Mouse (Mus musculus): ENCODE measurements around the gene Iqcf6. TPM values are rescaled to one million over a fixed set of nuclear protein-coding genes. Genes with fewer than 3 reads are reported as not detected.

Gene Iqcf6
- total RNA-seq (2012; rRNA removed): not detected in 2 replicates
- total RNA-seq (2014; rRNA removed): not detected in 2 replicates
- not detected in 2 replicates for polyA plus RNA-seq (2012; ENCODE audit: insufficient read length, low read depth)

DNA sequence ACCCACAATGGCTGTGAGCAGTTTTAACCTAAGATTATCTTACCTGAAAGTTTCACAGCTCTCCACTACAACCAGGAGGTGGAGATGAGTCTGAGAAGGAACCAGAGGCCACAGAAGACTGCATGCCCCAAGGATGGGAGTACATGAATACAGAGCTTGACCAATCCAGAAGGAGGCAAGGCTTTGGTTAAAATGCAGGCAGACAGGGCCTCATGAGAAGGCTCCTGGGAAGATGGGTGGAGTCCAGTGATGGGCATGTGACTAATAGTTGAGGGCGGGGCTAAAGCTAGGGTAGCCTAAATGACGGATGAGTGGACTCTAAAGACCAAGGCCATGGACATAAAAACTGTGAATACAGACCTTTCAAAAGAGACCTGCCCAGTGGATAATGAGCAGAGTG is at the start of gene Iqcf6:
Gene Iqcf6, plus strand, starts transcription at position 301 of the 400 bp plus-strand sequence.
- dilution Hi-C loops (cut with MboI; ENCODE audit: extremely low pct_ligation_motif_present, extremely low pct_unique_long_range_greater_than_20kb, low sequenced_read_pairs) (no loop called here), in situ Hi-C loops (cut with MboI; ENCODE audit: low pct_ligation_motif_present, low pct_unique_long_range_greater_than_20kb, low sequenced_read_pairs) (no loop called here)
- Histone ChIP-seq H3K9me3 (replicated peaks; ENCODE audit: low read length) (peaks cover 2% of the 10 kb centered on the region), H3K4me1 (ENCODE audit: control insufficient read depth in 1 of 2, insufficient read depth in 2 of 2) (no peaks in the 10 kb centered on the region), H3K9ac (ENCODE audit: insufficient read depth, low read depth) (no peak within 1 kb of the TSS), H3K27ac (ENCODE audit: insufficient read depth, low read depth) (no peak within 1 kb of the TSS), H3K4me3 (replicated peaks in 1 of 3; ENCODE audit: low read depth in 2 of 3, low read length in 2 of 3, poor library complexity in 1 of 3) (no peak within 1 kb of the TSS), H3K27me3 (replicated peaks) (peaks cover 73% of the 10 kb centered on the region), H3K79me2 (replicated peaks; ENCODE audit: control insufficient read depth, extremely low read depth, insufficient read depth, poor library complexity, severe bottlenecking) (no peaks in the 10 kb centered on the region), H3K36me3 (replicated peaks in 1 of 2; ENCODE audit: control insufficient read depth in 1 of 2, insufficient read depth in 1 of 2, low read length in 1 of 2) (no peaks in the 10 kb centered on the region), H3K4me2 (ENCODE audit: insufficient read depth, low read depth, poor library complexity, severe bottlenecking) (no peak within 1 kb of the TSS)
- DNase-seq (ENCODE audit: extremely low read depth): no peak
- TF ChIP-seq MXI1 (IDR thresholded peaks at IDR 0.05; ENCODE audit: low read depth, low read length) (no peak), ETS1 (conservative IDR thresholded peaks at IDR 0.05; ENCODE audit: low read depth, low read length) (no peak)

GRCm38 (mm10) chr9:106580016-106580415 is 46.4 kb upstream of the Iqcf6 start:
- Histone ChIP-seq H3K9ac (ENCODE audit: insufficient read depth, low read depth) (no peak overlapping the region), H3K27ac (ENCODE audit: insufficient read depth, low read depth) (no peak overlapping the region), H3K4me1 (ENCODE audit: control insufficient read depth in 1 of 2, insufficient read depth in 2 of 2) (no peaks in the 10 kb centered on the region), H3K4me2 (ENCODE audit: insufficient read depth, low read depth, poor library complexity, severe bottlenecking) (no peak overlapping the region), H3K4me3 (replicated peaks in 1 of 3; ENCODE audit: low read depth in 2 of 3, low read length in 2 of 3, poor library complexity in 1 of 3) (no peak overlapping the region), H3K9me3 (replicated peaks; ENCODE audit: low read length) (peaks cover 15% of the 10 kb centered on the region), H3K79me2 (replicated peaks; ENCODE audit: control insufficient read depth, extremely low read depth, insufficient read depth, poor library complexity, severe bottlenecking) (no peaks in the 10 kb centered on the region), H3K27me3 (replicated peaks) (peaks cover 60% of the 10 kb centered on the region), H3K36me3 (replicated peaks in 1 of 2; ENCODE audit: control insufficient read depth in 1 of 2, insufficient read depth in 1 of 2, low read length in 1 of 2) (no peaks in the 10 kb centered on the region)
- in situ Hi-C loops (cut with MboI; ENCODE audit: low pct_ligation_motif_present, low pct_unique_long_range_greater_than_20kb, low sequenced_read_pairs) (no loop called here), dilution Hi-C loops (cut with MboI; ENCODE audit: extremely low pct_ligation_motif_present, extremely low pct_unique_long_range_greater_than_20kb, low sequenced_read_pairs) (no loop called here)
- no peak for TF ChIP-seq POLR2A (IDR thresholded peaks at IDR 0.05; ENCODE audit: low read depth, low read length)
- TF ChIP-seq IRF4 (IDR thresholded peaks at IDR 0.05; ENCODE audit: low read depth, low read length): no peak
- no peak for TF ChIP-seq GABPA (IDR thresholded peaks at IDR 0.05; ENCODE audit: insufficient replicate concordance, low read depth, low read length)
- no peak for TF ChIP-seq USF2 (conservative IDR thresholded peaks at IDR 0.05; ENCODE audit: low read depth, low read length)
- no peak for TF ChIP-seq TCF12 (IDR thresholded peaks at IDR 0.05; ENCODE audit: low read depth, low read length)
- TF ChIP-seq MYC (IDR thresholded peaks at IDR 0.05; ENCODE audit: low read depth, low read length): no peak
- no peak for TF ChIP-seq MAZ (IDR thresholded peaks at IDR 0.05; ENCODE audit: low read depth, low read length)
- TF ChIP-seq BHLHE40 (IDR thresholded peaks at IDR 0.05; ENCODE audit: low read depth, low read length): no peak
- no peak for TF ChIP-seq JUND (conservative IDR thresholded peaks at IDR 0.05; ENCODE audit: low read depth, low read length)
- no peak for TF ChIP-seq SIN3A (IDR thresholded peaks at IDR 0.05; ENCODE audit: low read length)
- no peak for TF ChIP-seq MXI1 (IDR thresholded peaks at IDR 0.05; ENCODE audit: low read depth, low read length)
- TF ChIP-seq RAD21 (IDR thresholded peaks at IDR 0.05; ENCODE audit: low read depth, low read length): no peak
- DNase-seq (ENCODE audit: extremely low read depth): no peak

GRCm38 (mm10) chr9:106582552-106582951 is 43.8 kb upstream of the Iqcf6 start:
- Histone ChIP-seq H3K79me2 (replicated peaks; ENCODE audit: control insufficient read depth, extremely low read depth, insufficient read depth, poor library complexity, severe bottlenecking) (no peaks in the 10 kb centered on the region), H3K27ac (ENCODE audit: insufficient read depth, low read depth) (no peak overlapping the region), H3K4me1 (ENCODE audit: control insufficient read depth in 1 of 2, insufficient read depth in 2 of 2) (no peaks in the 10 kb centered on the region), H3K9me3 (replicated peaks; ENCODE audit: low read length) (peaks cover 15% of the 10 kb centered on the region), H3K27me3 (replicated peaks) (peaks cover 48% of the 10 kb centered on the region), H3K36me3 (replicated peaks in 1 of 2; ENCODE audit: control insufficient read depth in 1 of 2, insufficient read depth in 1 of 2, low read length in 1 of 2) (no peaks in the 10 kb centered on the region), H3K9ac (ENCODE audit: insufficient read depth, low read depth) (no peak overlapping the region), H3K4me2 (ENCODE audit: insufficient read depth, low read depth, poor library complexity, severe bottlenecking) (no peak overlapping the region), H3K4me3 (replicated peaks in 1 of 3; ENCODE audit: low read depth in 2 of 3, low read length in 2 of 3, poor library complexity in 1 of 3) (no peak overlapping the region)
- no peak for DNase-seq (ENCODE audit: extremely low read depth)
- no peak for TF ChIP-seq HCFC1 (IDR thresholded peaks at IDR 0.05; ENCODE audit: low read depth, low read length)
- no peak for TF ChIP-seq RAD21 (IDR thresholded peaks at IDR 0.05; ENCODE audit: low read depth, low read length)
- TF ChIP-seq PAX5 (IDR thresholded peaks at IDR 0.05; ENCODE audit: low read length): no peak
- no peak for TF ChIP-seq SIN3A (IDR thresholded peaks at IDR 0.05; ENCODE audit: low read length)
- no peak for TF ChIP-seq MAZ (IDR thresholded peaks at IDR 0.05; ENCODE audit: low read depth, low read length)
- TF ChIP-seq CTCF (conservative IDR thresholded peaks at IDR 0.05 in 1 of 2, IDR thresholded peaks at IDR 0.05 in 1 of 2; ENCODE audit: low read depth in 2 of 2, low read length in 2 of 2): no peak
- no peak for TF ChIP-seq CHD2 (IDR thresholded peaks at IDR 0.05; ENCODE audit: low read length)
- TF ChIP-seq USF1 (IDR thresholded peaks at IDR 0.05; ENCODE audit: low read depth, low read length): no peak
- no peak for TF ChIP-seq MAX (IDR thresholded peaks at IDR 0.05; ENCODE audit: low read length)
- TF ChIP-seq NELFE (IDR thresholded peaks at IDR 0.05; ENCODE audit: low read depth, low read length): no peak
- TF ChIP-seq MEF2A (IDR thresholded peaks at IDR 0.05; ENCODE audit: borderline replicate concordance, low read depth, low read length): no peak
- no peak for TF ChIP-seq ZMIZ1 (IDR thresholded peaks at IDR 0.05; ENCODE audit: low read depth, low read length)
- no peak for TF ChIP-seq TCF12 (IDR thresholded peaks at IDR 0.05; ENCODE audit: low read depth, low read length)
- TF ChIP-seq TBP (conservative IDR thresholded peaks at IDR 0.05; ENCODE audit: low read depth, low read length): no peak
- dilution Hi-C loops (cut with MboI; ENCODE audit: extremely low pct_ligation_motif_present, extremely low pct_unique_long_range_greater_than_20kb, low sequenced_read_pairs): no loop called here
- in situ Hi-C loops (cut with MboI; ENCODE audit: low pct_ligation_motif_present, low pct_unique_long_range_greater_than_20kb, low sequenced_read_pairs): no loop called here

Data from CH12.LX (cell line).